Mouse (Mus musculus): ENCODE measurements around the gene Nxt2. TPM values are rescaled to one million over a fixed set of nuclear protein-coding genes. Genes with fewer than 3 reads are reported as not detected.

Nxt2 gene
- polyA plus RNA-seq (2015; fragmentation: Nextera tagmentation; extraction: Ambion mirVana), result 24.4 and 26.7 TPM in 2 replicates

- Histone ChIP-seq H3K4me3 (ENCODE audit: low read length) (peak within 1 kb of the TSS; percentile 59), H3K4me2 (replicated peaks; ENCODE audit: low read depth, low read length) (peak within 1 kb of the TSS; percentile 56), H3K36me3 (ENCODE audit: insufficient read depth, low read length) (no peaks in the 10 kb centered on the region), H3K27me3 (ENCODE audit: insufficient read depth, low read length) (no peaks in the 10 kb centered on the region), H3K9ac (replicated peaks; ENCODE audit: low read length) (no peak within 1 kb of the TSS; the same call in 1 of the 2 replicates), H3K27ac (ENCODE audit: low read length) (peak within 1 kb of the TSS; percentile 46), H3K9me3 (ENCODE audit: low read length) (no peaks in the 10 kb centered on the region), H3K4me1 (ENCODE audit: insufficient read depth, low read length) (no peaks in the 10 kb centered on the region)
- WGBS, result 81% methylated on average over 14 of the region's 14 CpGs
- ATAC-seq (ENCODE audit: low FRiP score, low TSS enrichment), result no peak
These were observed at the start of gene Nxt2 for GRCm38 (mm10) chrX:142226542-142226941. Gene Nxt2, plus strand, starts transcription at chrX:142226770.

GRCm38 (mm10) chrX:142176981-142177380 lies 49.6 kb upstream of the Nxt2 start:
- H3K4me1 ChIP-seq (ENCODE audit: insufficient read depth, low read length), result no peaks in the 10 kb centered on the region
- ATAC-seq (ENCODE audit: low FRiP score, low TSS enrichment), result no peak
- no peaks in the 10 kb centered on the region for H3K36me3 ChIP-seq (ENCODE audit: insufficient read depth, low read length)
- peaks cover 10% of the 10 kb centered on the region; the same call in 1 of the 2 replicates for H3K27me3 ChIP-seq (ENCODE audit: insufficient read depth, low read length)
- H3K4me3 ChIP-seq (ENCODE audit: low read length), result no peak overlapping the region
- H3K9ac ChIP-seq (replicated peaks; ENCODE audit: low read length), result no peak overlapping the region
- H3K9me3 ChIP-seq (ENCODE audit: low read length), result no peaks in the 10 kb centered on the region
- no peak overlapping the region for H3K4me2 ChIP-seq (replicated peaks; ENCODE audit: low read depth, low read length)
- H3K27ac ChIP-seq (ENCODE audit: low read length), result no peak overlapping the region

GRCm38 (mm10) chrX:142182026-142182425 lies 44.5 kb upstream of the Nxt2 start:
- H3K4me3 ChIP-seq (ENCODE audit: low read length), result no peak overlapping the region
- ATAC-seq (ENCODE audit: low FRiP score, low TSS enrichment), result peak; percentile 71; the same call in 1 of the 2 replicates
- no peak overlapping the region for H3K27ac ChIP-seq (ENCODE audit: low read length)
- WGBS, result 60% methylated on average over 2 of the region's 2 CpGs
- H3K4me1 ChIP-seq (ENCODE audit: insufficient read depth, low read length), result no peaks in the 10 kb centered on the region
- no peak overlapping the region for H3K9ac ChIP-seq (replicated peaks; ENCODE audit: low read length)
- peaks cover 14% of the 10 kb centered on the region; the same call in 1 of the 2 replicates for H3K27me3 ChIP-seq (ENCODE audit: insufficient read depth, low read length)
- H3K4me2 ChIP-seq (replicated peaks; ENCODE audit: low read depth, low read length), result no peak overlapping the region
- no peaks in the 10 kb centered on the region for H3K36me3 ChIP-seq (ENCODE audit: insufficient read depth, low read length)
- H3K9me3 ChIP-seq (ENCODE audit: low read length), result no peaks in the 10 kb centered on the region

GRCm38 (mm10) chrX:142189023-142189703 lies 37.4 kb upstream of the Nxt2 start:
- peaks cover 21% of the 10 kb centered on the region; the same call in 1 of the 2 replicates for H3K27me3 ChIP-seq (ENCODE audit: insufficient read depth, low read length)
- no peak overlapping the region for H3K27ac ChIP-seq (ENCODE audit: low read length)
- ATAC-seq (ENCODE audit: low FRiP score, low TSS enrichment), result peak; percentile 63; the same call in 1 of the 2 replicates
- no peak overlapping the region for H3K9ac ChIP-seq (replicated peaks; ENCODE audit: low read length)
- H3K4me2 ChIP-seq (replicated peaks; ENCODE audit: low read depth, low read length), result peak overlapping the region; percentile 13; the same call in 1 of the 2 replicates
- 43% methylated on average over 22 of the region's 22 CpGs for WGBS
- H3K9me3 ChIP-seq (ENCODE audit: low read length), result no peaks in the 10 kb centered on the region
- no peak overlapping the region for H3K4me3 ChIP-seq (ENCODE audit: low read length)
- no peaks in the 10 kb centered on the region for H3K4me1 ChIP-seq (ENCODE audit: insufficient read depth, low read length)
- H3K36me3 ChIP-seq (ENCODE audit: insufficient read depth, low read length), result no peaks in the 10 kb centered on the region

GRCm38 (mm10) chrX:142190355-142190754 lies 36.2 kb upstream of the Nxt2 start:
- Histone ChIP-seq H3K4me1 (ENCODE audit: insufficient read depth, low read length) (no peaks in the 10 kb centered on the region), H3K4me2 (replicated peaks; ENCODE audit: low read depth, low read length) (no peak overlapping the region), H3K27ac (ENCODE audit: low read length) (no peak overlapping the region), H3K27me3 (ENCODE audit: insufficient read depth, low read length) (peaks cover 24% of the 10 kb centered on the region; the same call in 1 of the 2 replicates), H3K36me3 (ENCODE audit: insufficient read depth, low read length) (no peaks in the 10 kb centered on the region), H3K9me3 (ENCODE audit: low read length) (no peaks in the 10 kb centered on the region), H3K9ac (replicated peaks; ENCODE audit: low read length) (no peak overlapping the region), H3K4me3 (ENCODE audit: low read length) (no peak overlapping the region)
- 80% methylated on average over 2 of the region's 2 CpGs for WGBS
- ATAC-seq (ENCODE audit: low FRiP score, low TSS enrichment), result no peak

- no peak overlapping the region for H3K4me3 ChIP-seq (ENCODE audit: low read length)
- H3K4me2 ChIP-seq (replicated peaks; ENCODE audit: low read depth, low read length), result no peak overlapping the region
- H3K27ac ChIP-seq (ENCODE audit: low read length), result no peak overlapping the region
- H3K27me3 ChIP-seq (ENCODE audit: insufficient read depth, low read length), result peaks cover 20% of the 10 kb centered on the region; the same call in 1 of the 2 replicates
- H3K4me1 ChIP-seq (ENCODE audit: insufficient read depth, low read length), result no peaks in the 10 kb centered on the region
- 68% methylated on average over 6 of the region's 6 CpGs for WGBS
- no peaks in the 10 kb centered on the region for H3K36me3 ChIP-seq (ENCODE audit: insufficient read depth, low read length)
- H3K9me3 ChIP-seq (ENCODE audit: low read length), result no peaks in the 10 kb centered on the region
- no peak overlapping the region for H3K9ac ChIP-seq (replicated peaks; ENCODE audit: low read length)
- ATAC-seq (ENCODE audit: low FRiP score, low TSS enrichment), result no peak
These were observed 32.1 kb upstream of the Nxt2 start for GRCm38 (mm10) chrX:142194420-142194819.

GRCm38 (mm10) chrX:142195551-142195950 lies 31.0 kb upstream of the Nxt2 start:
- Histone ChIP-seq H3K27me3 (ENCODE audit: insufficient read depth, low read length) (peaks cover 15% of the 10 kb centered on the region; the same call in 1 of the 2 replicates), H3K36me3 (ENCODE audit: insufficient read depth, low read length) (no peaks in the 10 kb centered on the region), H3K4me1 (ENCODE audit: insufficient read depth, low read length) (no peaks in the 10 kb centered on the region), H3K27ac (ENCODE audit: low read length) (no peak overlapping the region), H3K9ac (replicated peaks; ENCODE audit: low read length) (no peak overlapping the region), H3K4me3 (ENCODE audit: low read length) (no peak overlapping the region), H3K9me3 (ENCODE audit: low read length) (no peaks in the 10 kb centered on the region), H3K4me2 (replicated peaks; ENCODE audit: low read depth, low read length) (no peak overlapping the region)
- ATAC-seq (ENCODE audit: low FRiP score, low TSS enrichment), result no peak
- 82% methylated on average over 1 of the region's 1 CpGs for WGBS

GRCm38 (mm10) chrX:142196831-142197230 lies 29.7 kb upstream of the Nxt2 start, which contains the start of gene Gucy2f:
Gene Gucy2f, minus strand, starts transcription at chrX:142196931.
- 40% methylated on average over 5 of the region's 5 CpGs for WGBS
- Histone ChIP-seq H3K27ac (ENCODE audit: low read length) (no peak within 1 kb of the TSS), H3K27me3 (ENCODE audit: insufficient read depth, low read length) (peaks cover 15% of the 10 kb centered on the region; the same call in 1 of the 2 replicates), H3K36me3 (ENCODE audit: insufficient read depth, low read length) (no peaks in the 10 kb centered on the region), H3K9ac (replicated peaks; ENCODE audit: low read length) (no peak within 1 kb of the TSS), H3K4me1 (ENCODE audit: insufficient read depth, low read length) (no peaks in the 10 kb centered on the region), H3K4me3 (ENCODE audit: low read length) (no peak within 1 kb of the TSS), H3K9me3 (ENCODE audit: low read length) (no peaks in the 10 kb centered on the region), H3K4me2 (replicated peaks; ENCODE audit: low read depth, low read length) (no peak within 1 kb of the TSS)
- ATAC-seq (ENCODE audit: low FRiP score, low TSS enrichment), result no peak

GRCm38 (mm10) chrX:142200295-142200694 lies 26.3 kb upstream of the Nxt2 start:
- no peak for ATAC-seq (ENCODE audit: low FRiP score, low TSS enrichment)
- Histone ChIP-seq H3K36me3 (ENCODE audit: insufficient read depth, low read length) (no peaks in the 10 kb centered on the region), H3K4me2 (replicated peaks; ENCODE audit: low read depth, low read length) (no peak overlapping the region), H3K4me1 (ENCODE audit: insufficient read depth, low read length) (no peaks in the 10 kb centered on the region), H3K9ac (replicated peaks; ENCODE audit: low read length) (no peak overlapping the region), H3K27ac (ENCODE audit: low read length) (no peak overlapping the region), H3K27me3 (ENCODE audit: insufficient read depth, low read length) (peaks cover 6% of the 10 kb centered on the region; the same call in 1 of the 2 replicates), H3K9me3 (ENCODE audit: low read length) (no peaks in the 10 kb centered on the region), H3K4me3 (ENCODE audit: low read length) (no peak overlapping the region)
- 21% methylated on average over 3 of the region's 3 CpGs for WGBS

- WGBS, result 26% methylated on average over 15 of the region's 15 CpGs
- Histone ChIP-seq H3K4me2 (replicated peaks; ENCODE audit: low read depth, low read length) (peak overlapping the region; percentile 56), H3K9me3 (ENCODE audit: low read length) (no peaks in the 10 kb centered on the region), H3K27ac (ENCODE audit: low read length) (peak overlapping the region; percentile 95), H3K4me1 (ENCODE audit: insufficient read depth, low read length) (no peaks in the 10 kb centered on the region), H3K36me3 (ENCODE audit: insufficient read depth, low read length) (no peaks in the 10 kb centered on the region), H3K4me3 (ENCODE audit: low read length) (peak overlapping the region; percentile 59), H3K9ac (replicated peaks; ENCODE audit: low read length) (peak overlapping the region; percentile 67; the same call in 1 of the 2 replicates), H3K27me3 (ENCODE audit: insufficient read depth, low read length) (no peaks in the 10 kb centered on the region)
- ATAC-seq (ENCODE audit: low FRiP score, low TSS enrichment), result peak; percentile 72
These were observed 956 bp downstream of the Nxt2 start for GRCm38 (mm10) chrX:142227398-142228054.
